Mouse (Mus musculus) urinary bladder, postnatal 0 days (tissue): Measurements from ENCODE around the gene Elac2. TPM values are rescaled to one million over a fixed set of nuclear protein-coding genes. Genes with fewer than 3 reads are reported as not detected.

ENCODE experiments used
- polyA plus RNA-seq: library from polyadenylated mRNA; unstranded; fragments of >200 nt; fragmentation: Nextera tagmentation; extraction: Ambion mirVana; gene quantifications from 2 replicates; pipeline ENCODE4 v1.2.1, GENCODE M21; 2015

Gene Elac2
- polyA plus RNA-seq: 12.7 and 13.1 TPM in 2 replicates

GRCm38 (mm10) chr11:64978720-64979488 lies at the start of gene Elac2:
Gene Elac2 (plus strand): TSS chr11:64979038.

Other genes starting within 250 kb of the Elac2 start
- gene 1700086D15Rik, start 180.9 kb downstream of the Elac2 start, polyA plus RNA-seq: not detected in 2 replicates
- 5.4 and 5.5 TPM in 2 replicates for gene Arhgap44, start 183.9 kb downstream of the Elac2 start, polyA plus RNA-seq